Mouse (Mus musculus): ENCODE measurements around the gene Avpr2. TPM values are rescaled to one million over a fixed set of nuclear protein-coding genes. Genes with fewer than 3 reads are reported as not detected.

The Avpr2 gene
- polyA plus RNA-seq (2014; fragmentation: Nextera tagmentation; extraction: Ambion mirVana), result not detected in 2 replicates

- no peaks in the 10 kb centered on the region for H3K27me3 ChIP-seq (ENCODE audit: control insufficient read depth, insufficient read depth, low read length)
- WGBS, result 73% methylated on average over 6 of the region's 6 CpGs
- ATAC-seq (ENCODE audit: insufficient number of reproducible peaks, insufficient read depth, low FRiP score, low read depth), result no peak
These were observed at the start of gene Avpr2 for GRCm38 (mm10) chrX:73891551-73892152. TSS of gene Avpr2 (plus strand) at chrX:73892102.

GRCm38 (mm10) chrX:73854326-73855086 lies 37.4 kb upstream of the Avpr2 start:
- no peak overlapping the region for H3K9ac ChIP-seq (ENCODE audit: low read length)
- H3K9me3 ChIP-seq (ENCODE audit: control insufficient read depth, low read length), result no peaks in the 10 kb centered on the region
- H3K27me3 ChIP-seq (ENCODE audit: control insufficient read depth, insufficient read depth, low read length), result no peaks in the 10 kb centered on the region
- no peak overlapping the region for H3K27ac ChIP-seq (replicated peaks in 1 of 2; ENCODE audit: control insufficient read depth in 1 of 2, insufficient read depth in 1 of 2, low read depth in 2 of 2, low read length in 2 of 2)
- H3K4me1 ChIP-seq (ENCODE audit: control insufficient read depth in 2 of 2, insufficient read depth in 2 of 2, low read length in 2 of 2), result no peaks in the 10 kb centered on the region
- H3K36me3 ChIP-seq (ENCODE audit: control insufficient read depth, insufficient read depth, low read length), result no peaks in the 10 kb centered on the region
- no peak overlapping the region for H3K4me2 ChIP-seq (ENCODE audit: low read length)
- ATAC-seq (ENCODE audit: insufficient number of reproducible peaks, insufficient read depth, low FRiP score, low read depth), result no peak
- 66% methylated on average over 9 of the region's 9 CpGs for WGBS
- no peak overlapping the region for H3K4me3 ChIP-seq (ENCODE audit: control insufficient read depth in 1 of 2, insufficient read depth in 1 of 2, low read depth in 1 of 2, low read length in 2 of 2)

More at GRCm38 (mm10) chrX:73891551-73892152, at the start of gene Avpr2:
- Histone ChIP-seq H3K4me3 (ENCODE audit: control insufficient read depth in 1 of 2, insufficient read depth in 1 of 2, low read depth in 1 of 2, low read length in 2 of 2) (no peak within 1 kb of the TSS), H3K4me1 (ENCODE audit: control insufficient read depth in 2 of 2, insufficient read depth in 2 of 2, low read length in 2 of 2) (no peaks in the 10 kb centered on the region), H3K9me3 (ENCODE audit: control insufficient read depth, low read length) (no peaks in the 10 kb centered on the region), H3K27ac (replicated peaks in 1 of 2; ENCODE audit: control insufficient read depth in 1 of 2, insufficient read depth in 1 of 2, low read depth in 2 of 2, low read length in 2 of 2) (no peak within 1 kb of the TSS), H3K4me2 (ENCODE audit: low read length) (no peak within 1 kb of the TSS), H3K36me3 (ENCODE audit: control insufficient read depth, insufficient read depth, low read length) (no peaks in the 10 kb centered on the region), H3K9ac (ENCODE audit: low read length) (no peak within 1 kb of the TSS)

- H3K27ac ChIP-seq (replicated peaks in 1 of 2; ENCODE audit: control insufficient read depth in 1 of 2, insufficient read depth in 1 of 2, low read depth in 2 of 2, low read length in 2 of 2), result no peak overlapping the region
- ATAC-seq (ENCODE audit: insufficient number of reproducible peaks, insufficient read depth, low FRiP score, low read depth), result 0 out of 2 replicates have a peak, but pooled peaks have one; percentile 13
- no peak overlapping the region for H3K9ac ChIP-seq (ENCODE audit: low read length)
- 39% methylated on average over 3 of the region's 3 CpGs for WGBS
- no peak overlapping the region for H3K4me3 ChIP-seq (ENCODE audit: control insufficient read depth in 1 of 2, insufficient read depth in 1 of 2, low read depth in 1 of 2, low read length in 2 of 2)
- no peaks in the 10 kb centered on the region for H3K9me3 ChIP-seq (ENCODE audit: control insufficient read depth, low read length)
- H3K27me3 ChIP-seq (ENCODE audit: control insufficient read depth, insufficient read depth, low read length), result no peaks in the 10 kb centered on the region
- no peaks in the 10 kb centered on the region for H3K4me1 ChIP-seq (ENCODE audit: control insufficient read depth in 2 of 2, insufficient read depth in 2 of 2, low read length in 2 of 2)
- no peaks in the 10 kb centered on the region for H3K36me3 ChIP-seq (ENCODE audit: control insufficient read depth, insufficient read depth, low read length)
- H3K4me2 ChIP-seq (ENCODE audit: low read length), result no peak overlapping the region
These were observed 36.9 kb upstream of the Avpr2 start for GRCm38 (mm10) chrX:73855087-73855408.

- no peak overlapping the region for H3K4me2 ChIP-seq (ENCODE audit: low read length)
- no peaks in the 10 kb centered on the region for H3K4me1 ChIP-seq (ENCODE audit: control insufficient read depth in 2 of 2, insufficient read depth in 2 of 2, low read length in 2 of 2)
- no peaks in the 10 kb centered on the region for H3K27me3 ChIP-seq (ENCODE audit: control insufficient read depth, insufficient read depth, low read length)
- no peaks in the 10 kb centered on the region for H3K9me3 ChIP-seq (ENCODE audit: control insufficient read depth, low read length)
- H3K4me3 ChIP-seq (ENCODE audit: control insufficient read depth in 1 of 2, insufficient read depth in 1 of 2, low read depth in 1 of 2, low read length in 2 of 2), result no peak overlapping the region
- no peaks in the 10 kb centered on the region for H3K36me3 ChIP-seq (ENCODE audit: control insufficient read depth, insufficient read depth, low read length)
- no peak for ATAC-seq (ENCODE audit: insufficient number of reproducible peaks, insufficient read depth, low FRiP score, low read depth)
- H3K27ac ChIP-seq (replicated peaks in 1 of 2; ENCODE audit: control insufficient read depth in 1 of 2, insufficient read depth in 1 of 2, low read depth in 2 of 2, low read length in 2 of 2), result no peak overlapping the region
- no peak overlapping the region for H3K9ac ChIP-seq (ENCODE audit: low read length)
- 63% methylated on average over 3 of the region's 3 CpGs for WGBS
These were observed 27.2 kb upstream of the Avpr2 start for GRCm38 (mm10) chrX:73864692-73865091.

- ATAC-seq (ENCODE audit: insufficient number of reproducible peaks, insufficient read depth, low FRiP score, low read depth), result no peak
- Histone ChIP-seq H3K9ac (ENCODE audit: low read length) (no peak overlapping the region), H3K27ac (replicated peaks in 1 of 2; ENCODE audit: control insufficient read depth in 1 of 2, insufficient read depth in 1 of 2, low read depth in 2 of 2, low read length in 2 of 2) (no peak overlapping the region), H3K36me3 (ENCODE audit: control insufficient read depth, insufficient read depth, low read length) (no peaks in the 10 kb centered on the region), H3K27me3 (ENCODE audit: control insufficient read depth, insufficient read depth, low read length) (no peaks in the 10 kb centered on the region), H3K4me2 (ENCODE audit: low read length) (no peak overlapping the region), H3K4me3 (ENCODE audit: control insufficient read depth in 1 of 2, insufficient read depth in 1 of 2, low read depth in 1 of 2, low read length in 2 of 2) (no peak overlapping the region), H3K9me3 (ENCODE audit: control insufficient read depth, low read length) (no peaks in the 10 kb centered on the region), H3K4me1 (ENCODE audit: control insufficient read depth in 2 of 2, insufficient read depth in 2 of 2, low read length in 2 of 2) (no peaks in the 10 kb centered on the region)
- 19% methylated on average over 3 of the region's 3 CpGs for WGBS
These were observed 24.6 kb upstream of the Avpr2 start for GRCm38 (mm10) chrX:73867256-73867655.

- ATAC-seq (ENCODE audit: insufficient number of reproducible peaks, insufficient read depth, low FRiP score, low read depth), result no peak
- H3K4me1 ChIP-seq (ENCODE audit: control insufficient read depth in 2 of 2, insufficient read depth in 2 of 2, low read length in 2 of 2), result no peaks in the 10 kb centered on the region
- no peak overlapping the region for H3K27ac ChIP-seq (replicated peaks in 1 of 2; ENCODE audit: control insufficient read depth in 1 of 2, insufficient read depth in 1 of 2, low read depth in 2 of 2, low read length in 2 of 2)
- no peak overlapping the region for H3K4me2 ChIP-seq (ENCODE audit: low read length)
- no peaks in the 10 kb centered on the region for H3K27me3 ChIP-seq (ENCODE audit: control insufficient read depth, insufficient read depth, low read length)
- H3K9me3 ChIP-seq (ENCODE audit: control insufficient read depth, low read length), result no peaks in the 10 kb centered on the region
- no peaks in the 10 kb centered on the region for H3K36me3 ChIP-seq (ENCODE audit: control insufficient read depth, insufficient read depth, low read length)
- no peak overlapping the region for H3K9ac ChIP-seq (ENCODE audit: low read length)
- WGBS, result 77% methylated on average over 1 of the region's 1 CpGs
- no peak overlapping the region for H3K4me3 ChIP-seq (ENCODE audit: control insufficient read depth in 1 of 2, insufficient read depth in 1 of 2, low read depth in 1 of 2, low read length in 2 of 2)
These were observed 24.1 kb upstream of the Avpr2 start for GRCm38 (mm10) chrX:73867852-73868251.

GRCm38 (mm10) chrX:73869334-73869733 lies 22.6 kb upstream of the Avpr2 start:
- no peaks in the 10 kb centered on the region for H3K36me3 ChIP-seq (ENCODE audit: control insufficient read depth, insufficient read depth, low read length)
- no peak overlapping the region for H3K9ac ChIP-seq (ENCODE audit: low read length)
- WGBS, result 9% methylated on average over 5 of the region's 5 CpGs

More at GRCm38 (mm10) chrX:73869334-73869733, 22.6 kb upstream of the Avpr2 start:
- no peaks in the 10 kb centered on the region for H3K27me3 ChIP-seq (ENCODE audit: control insufficient read depth, insufficient read depth, low read length)
- no peak for ATAC-seq (ENCODE audit: insufficient number of reproducible peaks, insufficient read depth, low FRiP score, low read depth)
- no peaks in the 10 kb centered on the region for H3K9me3 ChIP-seq (ENCODE audit: control insufficient read depth, low read length)
- no peaks in the 10 kb centered on the region for H3K4me1 ChIP-seq (ENCODE audit: control insufficient read depth in 2 of 2, insufficient read depth in 2 of 2, low read length in 2 of 2)
- H3K4me3 ChIP-seq (ENCODE audit: control insufficient read depth in 1 of 2, insufficient read depth in 1 of 2, low read depth in 1 of 2, low read length in 2 of 2), result no peak overlapping the region
- no peak overlapping the region for H3K4me2 ChIP-seq (ENCODE audit: low read length)
- H3K27ac ChIP-seq (replicated peaks in 1 of 2; ENCODE audit: control insufficient read depth in 1 of 2, insufficient read depth in 1 of 2, low read depth in 2 of 2, low read length in 2 of 2), result no peak overlapping the region
